Mouse (Mus musculus): ENCODE results near the gene Fam71a.

Gene Fam71a

DNA sequence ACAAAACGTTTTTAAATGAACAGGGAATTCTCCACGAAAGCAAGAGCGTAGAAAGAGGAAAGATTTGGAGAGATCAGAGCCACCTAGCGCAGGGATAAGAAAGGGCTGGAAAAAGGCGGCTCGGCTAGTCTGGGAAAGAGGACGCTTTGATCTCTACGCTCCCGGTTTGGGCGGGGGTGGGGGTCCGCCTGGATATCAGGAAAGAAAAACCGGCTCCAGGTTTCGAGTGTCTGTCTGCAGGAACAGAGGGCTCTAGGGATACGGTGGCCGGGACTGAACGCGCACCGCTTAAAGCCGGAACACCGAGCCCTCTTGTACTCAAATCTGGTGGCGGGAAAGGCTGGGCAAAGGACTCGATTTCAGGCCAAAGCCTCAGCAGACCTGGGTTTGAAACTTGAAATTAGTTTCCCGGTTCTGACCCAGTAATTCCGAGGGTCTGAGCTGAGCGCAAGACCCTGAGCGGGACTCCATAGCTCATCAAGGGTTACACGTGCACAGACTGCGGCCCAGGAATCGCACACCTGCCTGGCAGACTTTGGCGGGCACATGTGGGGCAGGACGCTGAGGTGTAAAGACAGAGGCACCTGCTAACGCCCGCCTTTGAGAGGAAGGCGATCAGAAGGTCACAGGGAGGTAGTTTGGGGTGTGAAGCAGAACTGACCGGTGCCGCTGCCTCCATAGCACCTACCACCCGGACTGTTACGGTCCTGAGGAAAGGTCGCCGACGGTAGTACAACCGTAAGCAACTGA, 19.6 kb upstream of the Fam71a start:
- H3K4me1 ChIP-seq (replicated peaks; ENCODE audit: low read depth, low read length) = peaks cover 55% of the 10 kb centered on the region
- peaks cover 97% of the 10 kb centered on the region for H3K27me3 ChIP-seq (ENCODE audit: insufficient read depth, low read length)
- H3K36me3 ChIP-seq (ENCODE audit: insufficient read depth, low read length) = no peaks in the 10 kb centered on the region
- TF ChIP-seq NANOG (IDR thresholded peaks at IDR 0.05; ENCODE audit: borderline replicate concordance, low read length) (no peak), CTCF (conservative IDR thresholded peaks at IDR 0.05; ENCODE audit: low read length) (no peak), POU5F1 (IDR thresholded peaks at IDR 0.05; ENCODE audit: borderline replicate concordance, low read length) (no peak)
- H3K9me3 ChIP-seq (ENCODE audit: low read length) = no peaks in the 10 kb centered on the region
- peak overlapping the region; percentile 84 for H3K4me3 ChIP-seq (replicated peaks; ENCODE audit: low read length)

DNA sequence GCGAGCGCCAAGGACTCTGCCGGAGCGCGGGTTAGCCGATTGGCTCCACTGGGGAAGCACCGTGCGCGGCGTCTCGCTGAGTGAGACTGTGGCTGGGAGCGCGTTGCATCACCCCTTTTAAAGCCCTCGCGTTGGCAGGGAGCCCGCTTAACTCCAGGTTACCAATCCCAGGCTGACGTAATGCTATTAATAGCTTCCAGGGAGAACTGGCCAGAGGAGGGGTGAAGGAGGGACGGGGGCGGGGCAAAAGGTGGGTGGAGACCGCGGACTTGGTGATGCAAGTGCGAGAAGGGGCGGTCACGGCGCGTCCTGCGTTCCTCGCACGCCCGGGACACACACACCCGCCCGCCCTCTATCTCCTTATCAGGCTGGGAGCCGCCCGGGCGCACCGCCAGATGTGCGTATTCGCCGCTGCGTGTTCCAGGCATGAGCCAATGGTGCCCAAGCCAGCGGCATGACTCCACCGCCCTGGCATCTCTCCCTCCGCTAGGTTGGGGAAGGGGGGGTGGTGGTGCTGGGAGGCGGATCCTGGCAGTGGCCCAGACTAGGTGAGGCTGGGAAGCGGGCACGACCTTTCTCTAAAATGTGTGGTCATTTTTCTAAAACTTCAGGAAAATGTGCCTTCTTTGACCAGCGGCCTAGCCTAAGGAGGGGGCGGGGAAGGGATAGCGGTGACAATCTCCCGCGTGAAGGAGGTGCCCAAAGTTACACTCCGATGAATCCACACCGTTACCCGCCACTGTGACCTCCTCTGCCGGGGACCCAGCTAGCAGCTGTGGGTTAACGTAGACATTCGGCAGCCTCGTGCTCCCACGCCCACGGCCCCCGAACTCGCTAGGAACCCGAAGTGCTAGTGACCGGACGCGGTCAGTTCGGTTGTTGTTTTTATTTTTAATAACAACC, 18.8 kb upstream of the Fam71a start:
- peaks cover 47% of the 10 kb centered on the region for H3K4me1 ChIP-seq (replicated peaks; ENCODE audit: low read depth, low read length)
- H3K27me3 ChIP-seq (ENCODE audit: insufficient read depth, low read length) = peaks cover 97% of the 10 kb centered on the region
- TF ChIP-seq POU5F1 (IDR thresholded peaks at IDR 0.05; ENCODE audit: borderline replicate concordance, low read length) (no peak), NANOG (IDR thresholded peaks at IDR 0.05; ENCODE audit: borderline replicate concordance, low read length) (no peak), CTCF (conservative IDR thresholded peaks at IDR 0.05; ENCODE audit: low read length) (no peak)
- H3K36me3 ChIP-seq (ENCODE audit: insufficient read depth, low read length) = no peaks in the 10 kb centered on the region
- peak overlapping the region; percentile 84 for H3K4me3 ChIP-seq (replicated peaks; ENCODE audit: low read length)
- no peaks in the 10 kb centered on the region for H3K9me3 ChIP-seq (ENCODE audit: low read length)

GRCm38 (mm10) chr1:191182431-191183162, 18.0 kb upstream of the Fam71a start:
- H3K27me3 ChIP-seq (ENCODE audit: insufficient read depth, low read length) = peaks cover 100% of the 10 kb centered on the region
- TF ChIP-seq NANOG (IDR thresholded peaks at IDR 0.05; ENCODE audit: borderline replicate concordance, low read length) (no peak), CTCF (conservative IDR thresholded peaks at IDR 0.05; ENCODE audit: low read length) (no peak), POU5F1 (IDR thresholded peaks at IDR 0.05; ENCODE audit: borderline replicate concordance, low read length) (no peak)
- no peaks in the 10 kb centered on the region for H3K9me3 ChIP-seq (ENCODE audit: low read length)
- H3K4me1 ChIP-seq (replicated peaks; ENCODE audit: low read depth, low read length) = peaks cover 46% of the 10 kb centered on the region
- no peaks in the 10 kb centered on the region for H3K36me3 ChIP-seq (ENCODE audit: insufficient read depth, low read length)
- H3K4me3 ChIP-seq (replicated peaks; ENCODE audit: low read length) = peak overlapping the region; percentile 84

DNA sequence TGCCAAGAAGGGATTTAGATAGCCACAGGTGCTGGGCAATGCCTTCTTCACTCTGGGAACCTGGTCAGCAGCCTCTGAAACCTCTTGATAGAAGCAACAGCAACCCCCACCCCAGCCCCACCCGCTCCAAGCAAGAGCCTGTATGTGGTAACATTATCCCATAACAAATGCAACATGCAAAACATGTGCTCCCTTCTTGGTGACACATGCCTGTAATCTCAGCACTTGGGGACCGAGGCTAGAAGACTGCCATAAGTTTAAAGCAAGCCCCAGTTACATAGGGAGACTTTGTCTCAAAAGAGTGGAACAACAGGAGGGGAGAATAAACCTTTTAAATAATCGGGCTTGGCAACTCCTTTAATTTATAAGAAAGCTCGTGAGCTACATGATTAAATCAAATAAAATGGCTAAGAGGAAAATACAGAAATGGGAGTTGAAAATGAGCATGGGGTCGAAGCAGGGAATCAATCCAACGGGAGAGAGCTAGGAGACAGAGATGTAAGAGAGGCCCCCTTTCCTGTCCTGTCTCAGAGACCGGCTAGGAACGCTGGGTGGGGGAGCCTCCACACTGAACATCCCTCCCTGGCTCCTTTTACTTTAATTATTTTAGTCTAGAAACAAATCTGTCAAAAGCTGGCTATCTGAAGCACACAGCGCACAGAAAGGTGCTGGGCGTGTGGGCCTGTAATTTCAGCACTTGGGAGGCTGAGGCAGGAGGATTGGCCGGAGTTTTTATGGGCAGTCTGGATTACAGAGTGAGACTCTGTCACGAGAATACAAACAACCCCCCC, 17.0 kb upstream of the Fam71a start:
- no peaks in the 10 kb centered on the region for H3K9me3 ChIP-seq (ENCODE audit: low read length)
- H3K4me1 ChIP-seq (replicated peaks; ENCODE audit: low read depth, low read length) = peaks cover 39% of the 10 kb centered on the region
- no peak overlapping the region for H3K4me3 ChIP-seq (replicated peaks; ENCODE audit: low read length)
- TF ChIP-seq POU5F1 (IDR thresholded peaks at IDR 0.05; ENCODE audit: borderline replicate concordance, low read length) = no peak
- no peak for TF ChIP-seq NANOG (IDR thresholded peaks at IDR 0.05; ENCODE audit: borderline replicate concordance, low read length)
- no peak for TF ChIP-seq CTCF (conservative IDR thresholded peaks at IDR 0.05; ENCODE audit: low read length)
- no peaks in the 10 kb centered on the region for H3K36me3 ChIP-seq (ENCODE audit: insufficient read depth, low read length)
- peaks cover 99% of the 10 kb centered on the region for H3K27me3 ChIP-seq (ENCODE audit: insufficient read depth, low read length)

DNA sequence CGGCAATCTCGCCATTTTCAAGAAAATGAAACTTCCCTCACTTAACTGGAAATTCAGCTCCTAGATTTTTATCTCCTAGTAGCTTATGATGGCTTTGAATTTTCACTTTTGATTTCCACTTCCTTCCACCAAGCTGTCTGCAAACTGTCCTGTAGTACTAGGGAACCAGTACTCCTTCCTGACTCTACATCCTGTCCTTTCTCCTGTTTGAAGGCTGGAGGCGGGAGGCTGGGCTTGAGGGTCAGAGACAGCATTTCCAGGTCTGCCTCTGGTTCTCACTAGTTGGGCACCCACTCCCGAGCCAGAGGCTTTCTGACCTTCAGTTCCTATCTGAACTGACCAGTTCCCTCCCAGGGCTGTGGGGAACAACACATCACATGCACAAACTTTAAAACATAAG, 15.8 kb upstream of the Fam71a start:
- Histone ChIP-seq H3K36me3 (ENCODE audit: insufficient read depth, low read length) (no peaks in the 10 kb centered on the region), H3K4me1 (replicated peaks; ENCODE audit: low read depth, low read length) (peaks cover 27% of the 10 kb centered on the region), H3K4me3 (replicated peaks; ENCODE audit: low read length) (no peak overlapping the region), H3K27me3 (ENCODE audit: insufficient read depth, low read length) (peaks cover 90% of the 10 kb centered on the region), H3K9me3 (ENCODE audit: low read length) (no peaks in the 10 kb centered on the region)
- TF ChIP-seq POU5F1 (IDR thresholded peaks at IDR 0.05; ENCODE audit: borderline replicate concordance, low read length) (no peak), NANOG (IDR thresholded peaks at IDR 0.05; ENCODE audit: borderline replicate concordance, low read length) (no peak), CTCF (conservative IDR thresholded peaks at IDR 0.05; ENCODE audit: low read length) (no peak)

- H3K27me3 ChIP-seq (ENCODE audit: insufficient read depth, low read length) = peaks cover 85% of the 10 kb centered on the region
- TF ChIP-seq NANOG (IDR thresholded peaks at IDR 0.05; ENCODE audit: borderline replicate concordance, low read length) = no peak
- no peak for TF ChIP-seq CTCF (conservative IDR thresholded peaks at IDR 0.05; ENCODE audit: low read length)
- no peak for TF ChIP-seq POU5F1 (IDR thresholded peaks at IDR 0.05; ENCODE audit: borderline replicate concordance, low read length)
- no peaks in the 10 kb centered on the region for H3K9me3 ChIP-seq (ENCODE audit: low read length)
- H3K4me1 ChIP-seq (replicated peaks; ENCODE audit: low read depth, low read length) = peaks cover 21% of the 10 kb centered on the region
- no peak overlapping the region for H3K4me3 ChIP-seq (replicated peaks; ENCODE audit: low read length)
- H3K36me3 ChIP-seq (ENCODE audit: insufficient read depth, low read length) = no peaks in the 10 kb centered on the region
Observed at GRCm38 (mm10) chr1:191179846-191180245, 15.2 kb upstream of the Fam71a start.

GRCm38 (mm10) chr1:191178511-191179188, 14.0 kb upstream of the Fam71a start:
- H3K4me1 ChIP-seq (replicated peaks; ENCODE audit: low read depth, low read length) = peaks cover 9% of the 10 kb centered on the region
- H3K27me3 ChIP-seq (ENCODE audit: insufficient read depth, low read length) = peaks cover 80% of the 10 kb centered on the region
- TF ChIP-seq CTCF (conservative IDR thresholded peaks at IDR 0.05; ENCODE audit: low read length) (no peak), POU5F1 (IDR thresholded peaks at IDR 0.05; ENCODE audit: borderline replicate concordance, low read length) (no peak), NANOG (IDR thresholded peaks at IDR 0.05; ENCODE audit: borderline replicate concordance, low read length) (no peak)
- no peaks in the 10 kb centered on the region for H3K9me3 ChIP-seq (ENCODE audit: low read length)
- no peaks in the 10 kb centered on the region for H3K36me3 ChIP-seq (ENCODE audit: insufficient read depth, low read length)
- H3K4me3 ChIP-seq (replicated peaks; ENCODE audit: low read length) = no peak overlapping the region

All from E14TG2a.4 (cell line).